Mouse (Mus musculus) heart, embryonic 10.5 days (tissue): ENCODE measurements around the gene Aff2. TPM values are rescaled to one million over a fixed set of nuclear protein-coding genes. Genes with fewer than 3 reads are reported as not detected.

Source experiments
- DNase-seq: peaks from one replicate; pipeline ENCODE4 v3.0.0-alpha.2; 2017; ENCODE audit warnings: low spot score
- H3K27ac ChIP-seq: fragments of 300-500 bp; sonication (generic); 2 replicates; pipeline ENCODE4 v1.5.1; 2016; ENCODE audit warnings: mild to moderate bottlenecking
- H3K27me3 ChIP-seq: fragments of 300-500 bp; sonication (generic); 2 replicates; pipeline ENCODE4 v1.6.1; 2016; ENCODE audit warnings: mild to moderate bottlenecking; ENCODE audit not compliant: poor library complexity, insufficient read depth, severe bottlenecking
- H3K36me3 ChIP-seq: fragments of 300-500 bp; sonication (generic); 2 replicates; pipeline ENCODE4 v1.6.1; 2016; ENCODE audit warnings: mild to moderate bottlenecking, moderate library complexity
- H3K4me1 ChIP-seq: fragments of 300-500 bp; sonication (generic); 2 replicates; pipeline ENCODE4 v1.6.1; 2016; ENCODE audit warnings: mild to moderate bottlenecking
- H3K4me3 ChIP-seq: fragments of 300-500 bp; sonication (generic); 2 replicates; pipeline ENCODE4 v1.5.1; 2016; ENCODE audit warnings: mild to moderate bottlenecking, moderate library complexity
- H3K9me3 ChIP-seq: fragments of 300-500 bp; sonication (generic); 2 replicates; pipeline ENCODE4 v1.6.1; 2016; ENCODE audit warnings: mild to moderate bottlenecking, moderate library complexity
- WGBS: fragments of 180-500 bp; shearing (Covaris S2); methylation state at CpG from one replicate; pipeline ENCODE4 v1.1.7; 2016; 5-methylcytosine and 5-hydroxymethylcytosine counted together
- polyA plus RNA-seq: library from polyadenylated mRNA; unstranded; fragments of >200 nt; fragmentation: Nextera tagmentation; extraction: Ambion mirVana; gene quantifications from 2 replicates; pipeline ENCODE4 v1.2.1, GENCODE M21; 2016

The Aff2 gene
- polyA plus RNA-seq, 1 experiment from 2014 or later: 9.9 TPM

- H3K27me3 ChIP-seq: no peaks in the 10 kb centered on the region
- no peak overlapping the region for H3K27ac ChIP-seq
- 80% methylated on average over 3 of the region's 3 CpGs for WGBS
- H3K9me3 ChIP-seq: no peaks in the 10 kb centered on the region
- no peaks in the 10 kb centered on the region for H3K36me3 ChIP-seq
- H3K4me3 ChIP-seq: no peak overlapping the region
- DNase-seq: no peak
- no peaks in the 10 kb centered on the region for H3K4me1 ChIP-seq
These were observed 142.0 kb downstream of the Aff2 start for GRCm38 (mm10) chrX:69502061-69502460.

DNA sequence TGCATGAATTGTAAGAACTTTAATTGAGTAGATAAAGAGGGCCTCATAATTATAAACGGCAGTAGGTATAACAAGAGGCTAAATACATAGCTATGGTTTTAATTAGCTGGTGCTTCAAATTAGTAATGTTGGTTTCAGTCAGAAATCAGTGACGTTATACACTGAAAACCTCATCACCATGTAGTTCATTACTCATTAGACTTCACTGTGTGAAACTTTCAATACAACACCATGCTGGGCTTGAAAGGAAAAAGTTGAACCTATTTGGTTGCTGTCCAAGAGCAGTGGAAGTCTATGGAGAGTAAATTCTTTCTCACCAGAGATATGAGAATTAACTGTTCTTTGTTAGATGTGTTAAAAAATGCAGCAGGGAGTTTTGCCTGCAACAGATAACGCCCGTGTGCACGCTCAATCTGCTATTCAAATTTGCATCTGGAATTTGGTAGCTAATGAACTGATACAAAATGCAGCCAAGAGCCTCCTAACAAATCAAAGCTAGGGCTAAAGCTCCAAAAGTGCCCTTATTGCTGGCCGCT lies 158.0 kb downstream of the Aff2 start:
- Histone ChIP-seq H3K4me3 (no peak overlapping the region), H3K4me1 (no peaks in the 10 kb centered on the region), H3K9me3 (no peaks in the 10 kb centered on the region), H3K27ac (no peak overlapping the region), H3K36me3 (no peaks in the 10 kb centered on the region), H3K27me3 (no peaks in the 10 kb centered on the region)
- DNase-seq: no peak
- WGBS: 75% methylated on average over 6 of the region's 6 CpGs

- DNase-seq: no peak
- Histone ChIP-seq H3K27me3 (no peaks in the 10 kb centered on the region), H3K4me1 (no peaks in the 10 kb centered on the region), H3K4me3 (no peak overlapping the region), H3K27ac (no peak overlapping the region), H3K9me3 (no peaks in the 10 kb centered on the region), H3K36me3 (no peaks in the 10 kb centered on the region)
- 53% methylated on average over 1 of the region's 1 CpGs for WGBS
These were observed 180.7 kb downstream of the Aff2 start for GRCm38 (mm10) chrX:69540811-69541210.

- no peak for DNase-seq
These were observed 219.9 kb downstream of the Aff2 start for GRCm38 (mm10) chrX:69579903-69580459.

DNA sequence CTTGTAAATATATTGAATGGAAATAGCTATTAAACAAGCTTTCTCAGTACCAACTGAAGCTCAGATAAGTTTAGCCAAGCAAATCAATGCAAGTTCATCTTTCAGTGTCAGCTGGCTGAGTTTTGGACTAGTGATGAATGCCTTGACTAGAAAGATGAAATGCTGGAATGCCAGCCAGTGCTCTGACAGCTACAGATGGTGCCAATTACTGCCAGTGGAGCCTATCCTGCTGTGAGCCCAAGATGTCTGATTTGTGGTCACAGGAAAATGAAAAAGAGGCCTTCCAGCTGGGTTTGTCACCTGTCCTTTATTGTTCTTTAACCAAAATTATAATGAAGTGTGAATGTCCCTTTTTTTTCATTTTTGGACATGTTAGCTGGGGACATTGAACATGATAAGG lies 248.7 kb downstream of the Aff2 start:
- Histone ChIP-seq H3K27me3 (no peaks in the 10 kb centered on the region), H3K9me3 (no peaks in the 10 kb centered on the region), H3K36me3 (no peaks in the 10 kb centered on the region), H3K27ac (no peak overlapping the region), H3K4me3 (no peak overlapping the region), H3K4me1 (no peaks in the 10 kb centered on the region)
- no peak for DNase-seq

More at GRCm38 (mm10) chrX:69579903-69580459, 219.9 kb downstream of the Aff2 start:
- H3K4me1 ChIP-seq: no peaks in the 10 kb centered on the region
- H3K9me3 ChIP-seq: no peaks in the 10 kb centered on the region
- H3K4me3 ChIP-seq: no peak overlapping the region
- no peak overlapping the region for H3K27ac ChIP-seq
- H3K27me3 ChIP-seq: no peaks in the 10 kb centered on the region
- 82% methylated on average over 2 of the region's 2 CpGs for WGBS
- H3K36me3 ChIP-seq: no peaks in the 10 kb centered on the region

- Histone ChIP-seq H3K4me3 (no peak overlapping the region), H3K36me3 (no peaks in the 10 kb centered on the region), H3K27ac (no peak overlapping the region), H3K4me1 (no peaks in the 10 kb centered on the region), H3K9me3 (no peaks in the 10 kb centered on the region), H3K27me3 (no peaks in the 10 kb centered on the region)
- no peak for DNase-seq
- 88% methylated on average over 2 of the region's 2 CpGs for WGBS
These were observed 302.9 kb downstream of the Aff2 start for GRCm38 (mm10) chrX:69663038-69663437.

- WGBS: 79% methylated on average over 3 of the region's 3 CpGs
- H3K27ac ChIP-seq: no peak overlapping the region
- no peak for DNase-seq
- H3K9me3 ChIP-seq: no peaks in the 10 kb centered on the region
- no peaks in the 10 kb centered on the region for H3K27me3 ChIP-seq
- no peak overlapping the region for H3K4me3 ChIP-seq
- no peaks in the 10 kb centered on the region for H3K36me3 ChIP-seq
- H3K4me1 ChIP-seq: no peaks in the 10 kb centered on the region
These were observed 306.1 kb downstream of the Aff2 start for GRCm38 (mm10) chrX:69666145-69666677.

DNA sequence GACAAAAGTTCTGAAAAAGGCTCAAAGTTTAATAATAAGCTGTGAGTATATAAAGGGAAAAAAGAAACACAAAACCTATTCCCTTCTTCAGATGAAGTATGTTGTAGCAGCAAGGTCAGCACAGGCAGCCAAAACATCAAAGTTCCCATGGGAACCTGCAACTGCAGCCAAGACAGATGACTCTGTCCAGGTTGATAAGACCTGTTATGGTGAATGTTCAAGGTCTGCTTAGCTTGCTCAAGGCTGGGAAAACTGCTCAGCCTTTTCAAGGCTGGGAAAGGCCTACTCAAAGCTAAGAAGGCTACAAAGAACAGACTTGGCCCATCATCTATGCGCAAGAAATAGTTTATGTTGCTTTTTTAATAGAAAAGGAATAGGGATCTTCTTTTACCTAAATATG lies 315.6 kb downstream of the Aff2 start:
- no peak overlapping the region for H3K27ac ChIP-seq
- H3K4me1 ChIP-seq: no peaks in the 10 kb centered on the region
- no peak for DNase-seq
- H3K27me3 ChIP-seq: no peaks in the 10 kb centered on the region
- H3K4me3 ChIP-seq: no peak overlapping the region
- 94% methylated on average over 1 of the region's 1 CpGs for WGBS
- H3K9me3 ChIP-seq: no peaks in the 10 kb centered on the region
- H3K36me3 ChIP-seq: no peaks in the 10 kb centered on the region

- Histone ChIP-seq H3K4me3 (no peak overlapping the region), H3K4me1 (no peaks in the 10 kb centered on the region), H3K36me3 (no peaks in the 10 kb centered on the region), H3K27me3 (no peaks in the 10 kb centered on the region), H3K27ac (no peak overlapping the region), H3K9me3 (no peaks in the 10 kb centered on the region)
- 72% methylated on average over 4 of the region's 4 CpGs for WGBS
- no peak for DNase-seq
These were observed 338.7 kb downstream of the Aff2 start for GRCm38 (mm10) chrX:69698840-69699239.

- no peaks in the 10 kb centered on the region for H3K9me3 ChIP-seq
- no peaks in the 10 kb centered on the region for H3K27me3 ChIP-seq
- no peaks in the 10 kb centered on the region for H3K36me3 ChIP-seq
- H3K27ac ChIP-seq: no peak overlapping the region
- WGBS: 76% methylated on average over 3 of the region's 3 CpGs
- no peak for DNase-seq
- H3K4me3 ChIP-seq: no peak overlapping the region
- H3K4me1 ChIP-seq: no peaks in the 10 kb centered on the region
These were observed 378.9 kb downstream of the Aff2 start for GRCm38 (mm10) chrX:69738972-69739371.

GRCm38 (mm10) chrX:69744962-69745597 lies 385.0 kb downstream of the Aff2 start:
- Histone ChIP-seq H3K36me3 (no peaks in the 10 kb centered on the region), H3K4me1 (no peaks in the 10 kb centered on the region), H3K9me3 (no peaks in the 10 kb centered on the region), H3K27me3 (no peaks in the 10 kb centered on the region), H3K27ac (no peak overlapping the region), H3K4me3 (no peak overlapping the region)
- no peak for DNase-seq
- 54% methylated on average over 3 of the region's 3 CpGs for WGBS

GRCm38 (mm10) chrX:69801890-69802439 lies 441.9 kb downstream of the Aff2 start:
- Histone ChIP-seq H3K4me1 (no peaks in the 10 kb centered on the region), H3K27ac (no peak overlapping the region), H3K36me3 (no peaks in the 10 kb centered on the region), H3K4me3 (no peak overlapping the region), H3K9me3 (no peaks in the 10 kb centered on the region), H3K27me3 (no peaks in the 10 kb centered on the region)
- WGBS: 70% methylated on average over 2 of the region's 2 CpGs
- DNase-seq: no peak

DNA sequence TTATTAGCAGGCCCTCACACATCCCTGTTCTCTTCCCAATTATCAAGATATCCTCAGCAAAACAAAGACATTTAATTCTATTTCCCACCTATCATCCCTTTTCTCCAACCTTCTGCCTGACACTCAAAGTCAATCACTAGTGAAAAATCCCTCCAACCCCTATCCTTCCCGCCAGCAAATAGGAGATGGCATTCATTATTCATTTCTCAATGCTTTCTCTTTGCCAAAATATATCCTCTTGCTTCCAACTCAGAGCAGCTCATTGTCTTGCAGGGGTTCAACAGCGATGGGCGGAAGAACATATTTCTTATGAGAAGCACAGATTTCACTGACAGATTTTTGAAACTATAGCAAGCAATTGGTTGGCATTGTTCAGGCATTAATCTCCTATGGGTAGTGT lies 442.4 kb downstream of the Aff2 start:
- Histone ChIP-seq H3K4me1 (no peaks in the 10 kb centered on the region), H3K27me3 (no peaks in the 10 kb centered on the region), H3K36me3 (no peaks in the 10 kb centered on the region), H3K27ac (no peak overlapping the region), H3K4me3 (no peak overlapping the region), H3K9me3 (no peaks in the 10 kb centered on the region)
- 79% methylated on average over 3 of the region's 3 CpGs for WGBS
- no peak for DNase-seq
